Mouse (Mus musculus): ENCODE results near the gene Gabbr2.

- TF ChIP-seq CTCF (IDR thresholded peaks at IDR 0.05; ENCODE audit: low read depth, low read length) = no peak
- TF ChIP-seq POLR2A (IDR thresholded peaks at IDR 0.05; ENCODE audit: insufficient read depth, low read length) = no peak
- no peak for TF ChIP-seq EP300 (IDR thresholded peaks at IDR 0.05; ENCODE audit: insufficient read depth, low read depth, low read length)
These were observed 281.7 kb downstream of the Gabbr2 start for GRCm38 (mm10) chr4:46710018-46710417.

Measured in ES-Bruce4 (cell line).